Mouse (Mus musculus) frontal cortex, adult 2 months (tissue): ENCODE measurements around the gene Fgfr2. TPM values are rescaled to one million over a fixed set of nuclear protein-coding genes. Genes with fewer than 3 reads are reported as not detected.

Experiments used
- DNase-seq, 2 experiments: peaks; one replicate each; pipeline ENCODE4 v3.0.0; 2022; ENCODE audit warnings: low spot score in 1 of 2; ENCODE audit errors: extremely low spot score in 1 of 2
- polyA plus RNA-seq: library from polyadenylated mRNA; depleted of rRNA; stranded (reverse); fragments of >200 nt; gene quantifications from 2 replicates; pipeline ENCODE4 v1.2.3, GENCODE M21; 2012

Fgfr2 gene
- polyA plus RNA-seq, 1 experiment = 69.6 TPM

DNA sequence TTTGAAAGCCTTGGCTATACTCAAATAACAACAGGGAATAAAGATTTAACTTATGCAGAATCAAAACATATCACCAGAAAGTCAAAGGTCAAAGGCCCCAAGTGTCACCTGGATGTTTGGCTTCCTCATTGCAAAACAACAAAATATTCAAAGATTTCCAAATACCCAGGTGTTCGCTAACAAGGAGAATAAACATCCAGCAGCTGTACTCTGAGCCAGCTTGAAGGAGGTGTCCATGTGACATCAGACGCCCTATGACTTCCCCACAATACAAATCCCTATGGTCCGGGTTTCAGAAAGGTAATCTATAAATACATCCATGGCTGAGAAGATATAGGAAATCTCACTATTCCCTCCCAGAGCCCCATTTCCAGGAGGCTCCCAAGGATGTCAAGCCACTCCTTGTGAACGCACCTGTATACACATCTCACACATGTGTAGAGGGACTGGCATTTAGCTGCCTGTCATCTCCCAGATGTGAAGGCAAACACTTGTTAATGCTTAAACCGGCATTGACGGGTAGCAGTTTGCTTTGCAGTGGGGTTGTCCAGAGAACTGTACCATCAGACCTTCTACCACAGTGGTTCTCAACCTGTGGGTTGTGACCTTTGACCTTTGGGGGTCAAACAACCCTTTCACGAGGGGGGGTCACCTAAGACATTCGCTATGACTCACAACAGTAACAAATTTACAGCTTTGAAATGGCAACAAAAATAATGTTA lies 2900.4 kb downstream of the Fgfr2 start:
- DNase-seq = no peak

DNA sequence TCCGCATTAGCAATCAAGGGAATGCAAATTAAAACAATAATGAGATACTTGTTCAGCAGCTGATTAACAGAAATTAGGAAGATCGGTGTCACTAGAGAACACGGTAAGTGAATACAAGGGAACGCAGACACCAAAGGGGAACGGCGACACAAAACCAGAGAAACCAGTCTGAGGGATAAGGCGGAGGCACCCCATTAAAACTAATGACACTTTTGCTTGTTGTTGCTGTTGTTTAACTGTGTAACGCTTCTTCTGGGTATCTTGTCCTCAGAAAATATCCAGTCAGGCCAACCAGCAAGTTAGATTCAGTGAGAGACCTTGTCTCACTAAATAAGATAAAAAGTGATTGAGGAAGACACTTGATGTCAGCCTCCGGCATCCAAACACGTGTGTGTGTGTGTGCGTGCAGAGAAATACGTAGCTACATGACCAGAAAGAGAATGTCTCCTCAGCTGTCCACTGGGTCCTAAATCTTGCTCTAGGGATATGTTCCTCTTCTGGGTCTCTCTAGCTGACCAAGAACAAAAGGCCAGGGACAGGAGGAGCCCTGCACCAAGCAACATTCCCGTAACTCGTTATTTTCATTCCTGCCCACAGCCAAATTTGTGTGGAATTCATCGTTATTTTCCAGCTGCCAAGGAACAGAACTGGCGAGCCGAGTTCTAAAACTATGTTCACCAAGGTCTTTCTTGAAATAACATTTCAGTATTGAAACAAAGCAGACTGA lies 2901.3 kb downstream of the Fgfr2 start:
- DNase-seq = no peak

DNA sequence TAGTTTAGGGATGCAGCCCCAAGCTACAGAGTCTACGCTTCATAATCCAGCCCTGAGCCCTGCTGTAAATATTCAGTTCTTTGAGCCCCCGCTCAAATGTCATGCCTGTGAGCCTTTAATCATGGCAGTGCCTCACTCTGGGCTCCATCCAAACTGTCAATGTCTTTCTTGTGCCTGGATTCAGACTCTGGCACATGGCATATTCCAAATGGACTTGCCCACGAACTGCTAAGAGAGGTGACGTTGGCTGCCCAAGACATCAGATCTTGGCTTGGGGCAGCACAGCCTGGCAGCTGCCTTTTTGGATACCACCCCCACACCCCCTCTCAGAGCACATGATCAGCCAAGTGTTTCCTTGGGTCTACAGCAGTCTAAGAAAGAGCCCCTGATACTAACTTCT lies 2902.5 kb downstream of the Fgfr2 start:
- no peak for DNase-seq

DNA sequence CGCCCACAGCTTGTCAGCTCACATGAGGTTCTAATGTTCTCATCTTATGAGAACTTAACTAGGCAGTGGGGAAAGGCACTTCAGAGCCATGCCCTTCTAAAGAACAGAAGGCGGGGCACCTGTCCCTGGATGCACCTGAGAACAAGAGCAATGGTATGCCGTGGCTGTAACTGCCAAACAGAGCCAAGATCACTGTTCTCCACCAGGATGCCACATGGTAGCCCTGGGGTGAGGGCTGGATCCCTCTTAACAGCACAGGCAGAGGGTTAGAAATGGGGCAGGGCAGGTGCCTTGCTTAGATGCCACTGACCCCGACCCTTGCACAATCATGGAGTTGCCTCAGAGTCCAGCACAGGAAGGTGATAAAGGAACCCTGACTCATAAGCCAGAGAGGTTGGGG lies 2903.3 kb downstream of the Fgfr2 start:
- no peak for DNase-seq

DNA sequence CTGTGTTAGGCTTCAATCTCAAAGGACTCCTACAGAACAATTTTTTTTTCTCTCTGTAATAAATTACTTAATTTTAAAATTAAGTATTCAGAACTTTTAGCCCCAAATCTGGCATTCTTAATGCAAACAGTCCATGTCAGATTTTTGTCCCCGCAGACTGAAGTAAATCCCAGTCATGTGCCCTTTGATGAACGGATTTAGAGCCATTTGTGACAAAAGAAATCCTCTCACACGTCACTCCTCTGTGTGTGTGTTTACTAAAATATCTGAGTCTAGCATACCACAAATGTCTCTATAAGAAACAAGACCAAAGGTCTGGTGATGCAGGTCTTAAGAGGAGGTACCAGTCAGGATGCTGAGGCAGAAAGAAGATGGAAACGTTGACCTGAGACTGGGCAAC lies 2906.9 kb downstream of the Fgfr2 start:
- DNase-seq = no peak

DNA sequence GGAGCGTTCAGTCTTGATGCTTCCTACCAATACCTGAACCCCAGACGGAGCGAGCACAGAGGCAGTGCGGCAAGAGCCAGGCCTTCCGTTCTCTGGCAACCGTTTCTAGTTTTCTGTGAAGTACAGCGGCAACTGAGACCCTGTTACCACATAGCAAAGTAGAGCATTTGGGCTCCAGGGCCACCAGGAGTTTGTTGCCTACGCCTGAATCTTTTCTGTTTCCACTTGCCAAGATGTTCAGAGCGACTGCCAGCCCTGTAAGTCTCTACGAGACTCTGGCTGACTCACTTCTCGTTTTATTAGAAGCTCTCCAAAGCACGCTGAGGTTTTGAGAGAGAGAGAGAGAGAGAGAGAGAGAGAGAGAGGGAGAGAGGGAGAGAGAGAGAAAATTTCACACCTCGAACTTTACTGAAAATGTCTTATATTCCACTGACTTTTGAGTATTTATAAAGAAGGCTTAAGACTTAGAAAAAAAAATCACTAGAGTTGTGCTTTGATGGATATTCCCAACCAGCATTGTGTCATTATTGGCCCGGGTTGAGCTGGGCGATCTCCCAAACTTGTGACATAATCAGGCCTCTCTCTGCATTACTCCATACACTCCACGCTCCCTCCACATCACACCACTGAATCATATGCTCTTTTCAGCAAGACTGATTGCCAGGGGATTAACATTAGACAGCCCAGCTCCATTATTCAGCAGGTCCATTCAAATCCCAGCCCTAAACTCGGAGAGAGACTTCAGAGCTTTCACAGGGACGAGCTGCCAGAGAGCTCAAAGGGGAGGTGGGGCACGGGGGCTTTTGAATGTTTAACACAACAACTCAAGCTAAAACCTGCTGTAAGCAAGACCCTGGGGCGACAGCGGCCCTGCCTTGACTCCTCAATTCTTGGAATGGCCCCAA lies 2907.6 kb downstream of the Fgfr2 start:
- DNase-seq = peak; percentile 46 to 73

DNA sequence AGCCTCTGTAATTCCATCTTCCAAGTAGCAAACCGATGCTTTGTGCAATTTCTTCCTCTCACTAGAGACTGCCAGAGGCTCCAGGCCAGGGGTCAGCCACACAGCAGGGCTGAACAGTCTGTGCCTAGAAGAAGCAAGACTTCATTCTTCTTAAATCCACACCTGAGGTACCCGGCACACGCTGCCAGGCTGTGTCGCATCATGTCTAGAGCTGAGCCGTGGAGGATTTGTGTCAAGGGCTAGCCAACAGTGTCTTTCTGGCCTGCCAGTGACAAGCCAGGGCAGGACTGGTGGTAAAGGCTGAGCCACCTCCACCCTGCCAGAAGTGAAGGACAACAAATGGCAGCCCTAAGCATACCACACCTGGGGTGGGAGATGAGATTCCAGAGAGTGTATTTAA lies 2910.0 kb downstream of the Fgfr2 start:
- no peak for DNase-seq

DNA sequence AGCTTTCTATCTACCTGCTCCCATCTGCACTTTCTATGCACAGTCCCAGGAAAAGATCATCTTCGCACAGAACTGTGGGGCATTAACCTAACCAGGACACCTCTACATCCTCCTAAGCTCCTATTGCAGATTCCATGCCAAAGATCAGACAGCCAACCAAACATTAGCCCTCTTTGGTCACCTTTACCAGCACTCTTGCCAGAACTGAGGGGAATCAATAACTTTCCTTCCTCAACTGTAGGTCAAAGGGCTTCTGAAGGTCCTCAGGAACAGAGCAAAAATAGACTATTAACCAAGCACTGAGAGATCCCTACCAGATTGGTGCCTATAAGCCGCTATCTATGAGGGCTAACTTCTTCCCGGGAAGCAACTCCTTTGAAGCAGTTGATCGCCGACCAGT lies 2911.7 kb downstream of the Fgfr2 start:
- DNase-seq = no peak

DNA sequence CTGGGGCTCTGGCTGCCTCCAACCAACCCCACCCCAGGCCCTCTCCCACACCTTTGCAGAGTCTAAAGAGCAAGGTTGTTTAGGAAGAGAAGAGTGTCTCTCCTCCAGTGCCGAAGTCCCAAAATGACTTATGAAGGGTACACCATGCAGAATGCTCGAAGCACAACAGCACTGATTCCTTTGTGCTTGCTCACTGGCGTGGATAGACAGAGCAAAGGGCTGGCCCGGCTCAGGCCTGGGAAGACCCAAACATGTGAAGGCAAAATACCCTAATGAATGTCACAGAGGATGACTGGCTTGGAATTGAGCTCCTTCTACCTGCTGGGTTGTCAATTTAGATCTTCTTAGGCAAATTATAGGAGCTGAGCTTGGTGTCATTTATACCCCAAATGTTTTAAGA lies 2914.5 kb downstream of the Fgfr2 start:
- DNase-seq = no peak

DNA sequence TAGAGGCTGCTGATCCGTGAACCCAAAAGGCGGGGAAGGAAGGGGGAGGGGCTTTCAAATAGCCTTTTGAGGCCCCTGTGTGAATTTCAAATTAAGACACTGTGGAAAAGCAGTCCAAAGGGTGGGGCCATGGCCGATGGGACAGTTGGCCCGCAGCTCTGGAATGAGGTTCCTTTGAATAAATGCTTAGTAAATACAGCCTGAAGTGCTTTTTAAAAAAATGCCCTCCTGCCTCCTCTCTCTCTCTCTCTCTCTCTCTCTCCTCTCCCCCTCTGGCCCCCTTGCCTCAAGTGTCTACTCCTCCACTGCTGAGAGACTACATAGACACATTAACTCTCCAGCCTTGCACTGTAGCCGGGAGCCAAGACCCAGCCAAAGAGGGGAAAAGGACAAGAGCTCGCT lies 2917.0 kb downstream of the Fgfr2 start:
- DNase-seq = no peak

DNA sequence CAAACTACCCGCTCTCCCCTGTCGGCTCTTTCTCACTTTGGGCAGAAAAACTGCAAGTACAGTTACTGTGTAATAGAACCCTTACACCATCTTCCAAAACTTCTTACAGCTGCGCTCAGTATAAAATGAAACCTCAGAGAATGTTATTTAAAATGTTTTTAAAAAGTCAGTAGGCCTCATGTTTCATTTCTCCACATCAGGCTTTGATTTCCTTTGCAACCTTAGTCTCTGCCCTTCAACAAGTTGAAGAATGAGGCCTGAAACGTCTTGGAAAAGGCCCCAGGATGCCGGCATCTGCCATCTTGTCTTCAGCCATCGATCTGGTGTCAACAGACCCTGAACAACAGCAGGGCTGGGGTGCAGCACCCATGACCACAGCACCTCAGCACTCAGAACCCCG lies 2918.0 kb downstream of the Fgfr2 start:
- DNase-seq = no peak

DNA sequence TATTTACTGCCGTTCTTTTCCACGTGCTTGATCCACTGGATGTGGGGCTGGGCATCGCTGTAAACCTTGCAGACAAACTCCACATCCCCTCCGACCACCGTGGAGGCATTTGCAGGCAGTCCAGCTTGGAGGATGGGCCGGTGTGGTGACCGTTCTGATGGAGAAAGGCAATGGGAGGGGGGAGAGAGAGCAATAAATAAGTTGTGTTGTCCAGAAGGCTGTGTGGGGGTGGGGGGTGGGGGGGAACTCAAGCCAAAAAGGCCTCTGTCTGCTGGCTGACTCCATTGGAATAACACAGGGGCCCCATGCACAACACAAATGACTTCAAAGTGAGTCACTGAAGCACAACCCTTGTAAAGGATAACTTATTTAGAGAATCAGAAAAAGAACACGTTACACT lies 2922.1 kb downstream of the Fgfr2 start:
- no peak for DNase-seq

DNA sequence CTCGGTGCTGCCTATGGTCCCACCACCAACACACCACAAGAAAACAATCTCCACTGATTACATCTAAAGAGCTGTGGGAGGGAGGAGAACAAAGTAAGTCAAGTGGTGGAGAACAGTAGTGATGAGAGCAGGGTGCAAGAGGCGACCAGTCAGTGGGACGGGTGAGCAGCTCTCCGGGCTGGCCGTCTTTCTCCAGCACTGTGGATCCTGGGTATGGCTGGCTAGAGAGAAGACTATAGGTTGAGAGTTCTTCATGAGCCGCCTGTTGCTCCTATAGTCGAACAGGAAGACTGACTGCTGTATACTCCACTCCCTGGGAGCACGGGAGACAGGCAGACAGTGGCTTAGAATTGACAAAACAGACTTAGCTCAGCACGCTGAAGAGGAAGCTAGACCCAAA lies 2923.2 kb downstream of the Fgfr2 start:
- DNase-seq = no peak

DNA sequence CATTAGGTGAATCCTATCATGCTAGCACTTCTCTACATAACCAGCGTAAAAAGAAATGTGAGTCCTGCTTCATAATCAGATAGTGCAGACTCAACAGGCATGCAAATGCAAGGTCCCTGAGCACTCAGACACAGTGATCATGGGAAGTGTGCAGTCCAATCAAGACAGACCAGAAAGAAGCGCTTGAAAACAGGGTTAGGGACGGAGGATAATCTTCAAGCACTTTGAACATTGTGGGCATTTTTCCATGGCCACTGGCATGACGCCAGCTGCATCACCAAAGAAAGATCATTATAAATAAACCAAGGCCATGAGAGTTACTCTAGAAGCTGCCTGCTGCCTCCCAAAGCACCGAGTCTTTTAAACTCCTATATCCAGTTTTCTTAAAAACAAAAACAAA lies 2923.8 kb downstream of the Fgfr2 start:
- DNase-seq = no peak

DNA sequence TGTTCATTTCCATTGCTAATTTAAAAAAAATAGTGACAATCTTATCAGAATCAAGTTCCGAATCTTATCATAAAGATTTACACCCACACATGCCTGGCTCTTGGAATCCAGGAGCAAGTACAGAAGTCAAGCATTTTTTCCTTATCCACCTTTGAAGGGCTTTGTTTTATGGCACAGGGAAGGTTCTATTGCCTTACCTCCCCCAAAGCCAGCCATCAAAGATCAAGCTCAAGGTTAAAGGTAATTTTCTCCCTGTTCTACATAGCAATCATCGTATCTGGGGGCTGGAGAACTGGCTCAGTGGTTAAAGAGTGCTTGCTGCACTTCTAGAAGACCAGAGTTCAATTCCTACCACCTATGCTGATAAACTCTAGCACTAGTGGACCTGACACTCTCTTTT lies 2928.1 kb downstream of the Fgfr2 start:
- no peak for DNase-seq

DNA sequence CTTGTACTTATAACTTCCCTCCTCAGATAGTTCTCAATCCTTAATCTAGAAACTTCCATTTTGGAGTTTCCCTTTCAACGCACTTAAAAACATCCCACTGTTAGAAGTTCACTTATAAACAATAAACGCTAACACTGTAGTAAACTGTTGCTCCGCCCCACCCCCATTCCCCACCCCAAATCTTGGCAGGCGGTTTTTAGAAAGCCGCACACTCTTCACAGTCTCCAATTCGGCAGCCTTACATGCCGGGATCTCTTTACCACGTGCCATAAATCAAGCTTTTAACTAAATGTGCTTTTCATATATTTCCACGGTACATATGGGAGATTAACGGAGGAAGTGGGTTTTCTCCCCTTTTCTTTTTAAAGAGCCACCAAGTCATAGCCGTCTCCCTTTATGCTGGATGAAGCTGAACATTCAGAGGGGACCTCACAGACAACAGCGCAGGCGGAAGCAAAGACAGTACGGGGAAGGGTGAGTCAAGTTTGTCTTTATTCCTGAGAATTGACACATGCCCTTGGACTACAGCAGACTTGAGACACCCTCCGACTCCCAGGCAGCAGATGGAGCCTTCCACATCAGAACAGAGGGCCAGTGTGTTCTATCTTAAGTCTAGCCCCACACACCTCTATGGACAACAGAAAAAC lies 2932.7 kb downstream of the Fgfr2 start:
- no peak for DNase-seq

DNA sequence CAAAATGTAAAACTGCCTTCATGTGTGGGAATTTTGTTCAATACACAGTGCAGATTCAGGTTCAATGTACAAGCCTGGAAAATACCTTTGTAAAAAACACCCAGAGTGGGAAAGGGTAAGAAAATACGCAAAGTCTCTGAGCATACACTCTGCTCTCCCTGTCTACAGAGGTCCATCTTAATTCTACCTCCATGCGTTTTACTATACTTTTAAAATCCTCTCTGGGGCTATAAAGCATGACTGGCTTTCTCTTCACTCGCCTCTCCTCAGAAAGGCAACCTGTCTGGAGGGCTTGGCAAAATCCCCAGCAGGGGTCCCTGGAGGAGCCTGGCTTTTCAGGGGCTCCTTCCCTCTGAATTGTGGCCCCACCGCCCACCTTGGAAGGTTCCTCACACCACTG lies 2933.2 kb downstream of the Fgfr2 start:
- no peak for DNase-seq

DNA sequence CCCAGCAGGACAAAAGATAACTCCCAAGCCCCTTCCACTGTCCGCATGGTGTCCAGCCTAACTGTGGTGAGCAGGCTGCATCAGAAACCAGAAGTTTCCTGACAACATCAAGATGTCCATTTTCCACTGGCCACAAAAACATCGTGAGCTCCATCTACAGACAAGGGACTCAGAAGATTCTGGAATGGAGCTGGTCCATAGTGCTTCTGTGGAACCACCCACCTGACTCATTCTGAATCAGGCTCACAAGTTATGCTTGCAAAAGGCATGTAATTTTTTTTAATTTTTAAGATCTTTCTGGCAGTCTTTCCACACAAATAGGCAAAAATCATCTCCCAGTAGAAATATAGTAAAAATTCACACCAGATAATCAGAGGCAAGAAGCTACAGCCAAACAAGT lies 2935.0 kb downstream of the Fgfr2 start:
- no peak for DNase-seq

DNA sequence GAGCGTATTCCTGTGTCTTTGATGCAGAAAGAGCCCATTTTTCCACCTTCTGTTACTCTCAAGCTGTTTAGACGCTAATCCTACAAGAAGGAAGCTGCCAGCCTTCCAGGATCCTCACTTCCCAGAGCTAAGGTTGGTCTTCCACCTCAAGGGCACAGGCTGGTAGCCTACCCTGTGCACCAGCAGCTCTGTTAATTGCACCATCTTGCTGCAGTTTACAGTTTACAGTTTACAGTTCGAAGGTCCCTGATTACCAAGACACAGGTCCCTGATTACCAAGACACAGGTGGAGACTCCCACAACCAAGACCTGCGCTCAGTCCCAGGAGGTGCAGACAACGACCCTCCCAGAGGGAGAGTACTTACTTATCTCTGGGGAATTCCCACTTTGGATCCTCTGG lies 2938.3 kb downstream of the Fgfr2 start:
- DNase-seq = no peak

DNA sequence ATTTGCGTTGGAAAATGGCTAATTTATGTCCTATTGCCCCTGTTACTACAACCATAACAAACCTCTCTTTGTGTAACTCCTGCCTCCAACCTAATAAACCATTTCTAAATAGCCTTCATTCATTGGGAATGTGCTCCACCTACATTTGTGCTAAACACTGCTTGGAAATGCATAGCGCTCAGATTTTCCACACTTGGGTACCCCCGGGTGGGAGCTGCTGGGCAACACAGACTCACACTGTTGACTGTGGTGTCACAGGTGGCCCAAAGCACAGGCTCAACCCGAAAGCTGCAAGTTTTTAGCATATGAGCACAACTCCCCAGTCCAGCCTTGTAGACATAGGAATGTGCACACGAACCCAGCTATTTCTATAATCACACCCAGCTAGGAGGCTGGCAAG lies 2939.2 kb downstream of the Fgfr2 start:
- no peak for DNase-seq

DNA sequence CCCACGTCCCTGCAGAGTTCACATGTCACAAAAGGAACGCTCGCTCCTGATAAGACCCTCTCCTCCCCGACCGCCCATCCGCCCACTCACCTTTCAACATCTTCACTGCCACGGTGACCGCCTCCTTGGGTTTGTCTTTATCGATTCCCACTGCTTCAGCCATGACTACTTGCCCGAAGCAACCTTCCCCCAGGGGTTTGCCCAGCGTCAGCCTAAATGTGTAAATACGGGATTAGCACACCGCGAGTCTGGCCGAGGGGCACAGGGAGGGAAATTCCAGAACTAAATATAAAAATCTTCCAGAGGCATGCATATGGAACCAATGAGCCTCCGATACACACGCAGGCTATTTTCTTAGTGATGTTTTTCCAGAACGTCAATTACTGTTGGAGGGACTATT lies 2940.6 kb downstream of the Fgfr2 start:
- DNase-seq = no peak
